Mouse (Mus musculus) stomach, embryonic 15.5 days (tissue): Measurements from ENCODE around the gene Inhbc. TPM values are rescaled to one million over a fixed set of nuclear protein-coding genes. Genes with fewer than 3 reads are reported as not detected.

Source experiments
- ATAC-seq: fragments of 200-750 bp; cut with Nextera tagmentation; 2 replicates; pipeline ENCODE4 v1.8.0; 2017; ENCODE audit warnings: low read depth, moderate number of reproducible peaks, moderate TSS enrichment; ENCODE audit not compliant: insufficient read depth, low FRiP score
- H3K27ac ChIP-seq: fragments of 300-500 bp; sonication (generic); 2 replicates; pipeline ENCODE4 v1.5.1; 2015; ENCODE audit warnings: mild to moderate bottlenecking, inconsistent platforms
- H3K27me3 ChIP-seq: fragments of 300-500 bp; sonication (generic); replicated peaks from 2 replicates; pipeline ENCODE4 v1.6.1; 2015; ENCODE audit warnings: inconsistent platforms
- H3K36me3 ChIP-seq: fragments of 300-500 bp; sonication (generic); 2 replicates; pipeline ENCODE4 v1.6.1; 2015; ENCODE audit warnings: inconsistent platforms
- H3K4me1 ChIP-seq: fragments of 300-500 bp; sonication (generic); 2 replicates; pipeline ENCODE4 v1.6.1; 2015; ENCODE audit warnings: inconsistent platforms
- H3K4me2 ChIP-seq: fragments of 300-500 bp; sonication (generic); 2 replicates; pipeline ENCODE4 v1.6.1; 2015; ENCODE audit warnings: mild to moderate bottlenecking, inconsistent platforms
- H3K4me3 ChIP-seq: fragments of 300-500 bp; sonication (generic); replicated peaks from 2 replicates; pipeline ENCODE4 v1.5.1; 2015; ENCODE audit warnings: inconsistent platforms
- H3K9ac ChIP-seq: fragments of 300-500 bp; sonication (generic); 2 replicates; pipeline ENCODE4 v1.6.1; 2015; ENCODE audit warnings: inconsistent platforms
- H3K9me3 ChIP-seq: fragments of 300-500 bp; sonication (generic); 2 replicates; pipeline ENCODE4 v1.6.1; 2016; ENCODE audit warnings: inconsistent platforms
- WGBS: fragments of 180-500 bp; shearing (Covaris S2); methylation state at CpG from one replicate; pipeline ENCODE4 v1.1.7; 2015; 5-methylcytosine and 5-hydroxymethylcytosine counted together
- polyA plus RNA-seq: library from polyadenylated mRNA; unstranded; fragments of >200 nt; fragmentation: Nextera tagmentation; extraction: Ambion mirVana; gene quantifications from 2 replicates; pipeline ENCODE4 v1.2.1, GENCODE M21; 2015

The Inhbc gene
- polyA plus RNA-seq, 1 experiment from 2014 or later, result 0.27 TPM

- Histone ChIP-seq H3K4me3 (no peak overlapping the region), H3K9me3 (no peaks in the 10 kb centered on the region), H3K4me1 (peaks cover 13% of the 10 kb centered on the region; the same call in 1 of the 2 replicates), H3K27ac (no peak overlapping the region), H3K9ac (no peak overlapping the region), H3K27me3 (peaks cover 10% of the 10 kb centered on the region), H3K36me3 (no peaks in the 10 kb centered on the region), H3K4me2 (no peak overlapping the region)
- 74% methylated on average over 6 of the region's 6 CpGs for WGBS
- ATAC-seq, result no peak
Measured at GRCm38 (mm10) chr10:127337536-127338099, 32.6 kb downstream of the Inhbc start.

GRCm38 (mm10) chr10:127336952-127337351 lies 33.3 kb downstream of the Inhbc start:
- Histone ChIP-seq H3K9me3 (no peaks in the 10 kb centered on the region), H3K27ac (no peak overlapping the region), H3K36me3 (no peaks in the 10 kb centered on the region), H3K4me3 (no peak overlapping the region), H3K27me3 (peaks cover 10% of the 10 kb centered on the region), H3K4me2 (no peak overlapping the region), H3K4me1 (peaks cover 10% of the 10 kb centered on the region; the same call in 1 of the 2 replicates), H3K9ac (no peak overlapping the region)
- WGBS, result 61% methylated on average over 5 of the region's 5 CpGs
- ATAC-seq, result no peak

- no peak overlapping the region for H3K27ac ChIP-seq
- H3K9me3 ChIP-seq, result no peaks in the 10 kb centered on the region
- H3K4me3 ChIP-seq, result no peak overlapping the region
- WGBS, result 64% methylated on average over 1 of the region's 1 CpGs
- H3K4me1 ChIP-seq, result 0 out of 2 replicates have a peak, but pooled peaks cover 3% of the 10 kb centered on the region
- H3K27me3 ChIP-seq, result peaks cover 2% of the 10 kb centered on the region; the same call in 1 of the 2 replicates
- no peak overlapping the region for H3K4me2 ChIP-seq
- ATAC-seq, result no peak
- H3K36me3 ChIP-seq, result peaks cover 2% of the 10 kb centered on the region; the same call in 1 of the 2 replicates
- no peak overlapping the region for H3K9ac ChIP-seq
Measured at GRCm38 (mm10) chr10:127335271-127335670, 35.0 kb downstream of the Inhbc start.

- Histone ChIP-seq H3K4me1 (no peaks in the 10 kb centered on the region), H3K27me3 (no peaks in the 10 kb centered on the region; the same call in 1 of the 2 replicates), H3K9me3 (no peaks in the 10 kb centered on the region), H3K36me3 (peaks cover 7% of the 10 kb centered on the region; the same call in 1 of the 2 replicates), H3K27ac (no peak overlapping the region), H3K4me3 (no peak overlapping the region), H3K4me2 (no peak overlapping the region), H3K9ac (no peak overlapping the region)
- WGBS, result 69% methylated on average over 5 of the region's 5 CpGs
- ATAC-seq, result no peak
Measured at GRCm38 (mm10) chr10:127333152-127333551, 37.1 kb downstream of the Inhbc start.

GRCm38 (mm10) chr10:127332211-127332874 lies 37.9 kb downstream of the Inhbc start:
- Histone ChIP-seq H3K27ac (no peak overlapping the region), H3K9ac (no peak overlapping the region), H3K36me3 (peaks cover 7% of the 10 kb centered on the region; the same call in 1 of the 2 replicates), H3K4me1 (no peaks in the 10 kb centered on the region), H3K4me3 (no peak overlapping the region), H3K27me3 (peaks cover 7% of the 10 kb centered on the region; the same call in 1 of the 2 replicates), H3K9me3 (no peaks in the 10 kb centered on the region), H3K4me2 (peak overlapping the region; percentile 31; the same call in 1 of the 2 replicates)
- no peak for ATAC-seq
- 42% methylated on average over 31 of the region's 31 CpGs for WGBS

GRCm38 (mm10) chr10:127330212-127330611 lies 40.0 kb downstream of the Inhbc start:
- 80% methylated on average over 7 of the region's 7 CpGs for WGBS
- H3K4me1 ChIP-seq, result peaks cover 17% of the 10 kb centered on the region
- no peak overlapping the region for H3K4me3 ChIP-seq
- no peak for ATAC-seq
- no peak overlapping the region for H3K9ac ChIP-seq
- peaks cover 7% of the 10 kb centered on the region; the same call in 1 of the 2 replicates for H3K36me3 ChIP-seq
- peaks cover 23% of the 10 kb centered on the region; the same call in 1 of the 2 replicates for H3K27me3 ChIP-seq
- no peak overlapping the region for H3K4me2 ChIP-seq
- no peak overlapping the region for H3K27ac ChIP-seq
- H3K9me3 ChIP-seq, result no peaks in the 10 kb centered on the region

- Histone ChIP-seq H3K9ac (no peak overlapping the region), H3K4me1 (peaks cover 17% of the 10 kb centered on the region), H3K4me3 (no peak overlapping the region), H3K4me2 (no peak overlapping the region), H3K36me3 (peaks cover 7% of the 10 kb centered on the region; the same call in 1 of the 2 replicates), H3K9me3 (no peaks in the 10 kb centered on the region), H3K27ac (no peak overlapping the region), H3K27me3 (peaks cover 27% of the 10 kb centered on the region; the same call in 1 of the 2 replicates)
- WGBS, result 48% methylated on average over 18 of the region's 18 CpGs
- no peak for ATAC-seq
Measured at GRCm38 (mm10) chr10:127327461-127328145, 42.6 kb downstream of the Inhbc start.

GRCm38 (mm10) chr10:127326828-127327227 lies 43.4 kb downstream of the Inhbc start:
- H3K9me3 ChIP-seq, result no peaks in the 10 kb centered on the region
- no peak; the same call in 1 of the 2 replicates for ATAC-seq
- H3K27me3 ChIP-seq, result peaks cover 27% of the 10 kb centered on the region; the same call in 1 of the 2 replicates
- no peak overlapping the region for H3K27ac ChIP-seq
- H3K4me3 ChIP-seq, result peak overlapping the region; percentile 46
- peaks cover 7% of the 10 kb centered on the region; the same call in 1 of the 2 replicates for H3K36me3 ChIP-seq
- WGBS, result 10% methylated on average over 29 of the region's 29 CpGs
- H3K4me1 ChIP-seq, result peaks cover 17% of the 10 kb centered on the region
- peak overlapping the region; percentile 93 for H3K4me2 ChIP-seq
- 0 out of 2 replicates have a peak overlapping the region, but pooled peaks have one; percentile 13 for H3K9ac ChIP-seq

GRCm38 (mm10) chr10:127326017-127326801 lies 44.0 kb downstream of the Inhbc start:
- ATAC-seq, result peak; percentile 27; the same call in 1 of the 2 replicates
- Histone ChIP-seq H3K27ac (no peak overlapping the region), H3K27me3 (peaks cover 27% of the 10 kb centered on the region; the same call in 1 of the 2 replicates), H3K4me2 (peak overlapping the region; percentile 93), H3K4me3 (peak overlapping the region; percentile 46), H3K9ac (0 out of 2 replicates have a peak overlapping the region, but pooled peaks have one; percentile 13), H3K4me1 (peaks cover 17% of the 10 kb centered on the region), H3K36me3 (peaks cover 7% of the 10 kb centered on the region; the same call in 1 of the 2 replicates), H3K9me3 (no peaks in the 10 kb centered on the region)
- WGBS, result 3% methylated on average over 54 of the region's 54 CpGs

GRCm38 (mm10) chr10:127325454-127326016 lies 44.7 kb downstream of the Inhbc start:
- Histone ChIP-seq H3K9ac (no peak overlapping the region), H3K4me3 (peak overlapping the region; percentile 46), H3K27ac (no peak overlapping the region), H3K4me2 (peak overlapping the region; percentile 93), H3K36me3 (0 out of 2 replicates have a peak, but pooled peaks cover 7% of the 10 kb centered on the region), H3K9me3 (no peaks in the 10 kb centered on the region), H3K4me1 (peaks cover 17% of the 10 kb centered on the region), H3K27me3 (peaks cover 27% of the 10 kb centered on the region; the same call in 1 of the 2 replicates)
- WGBS, result 37% methylated on average over 14 of the region's 14 CpGs
- no peak; the same call in 1 of the 2 replicates for ATAC-seq

- H3K9ac ChIP-seq, result no peak overlapping the region
- peaks cover 27% of the 10 kb centered on the region; the same call in 1 of the 2 replicates for H3K27me3 ChIP-seq
- no peak for ATAC-seq
- no peak overlapping the region for H3K4me2 ChIP-seq
- H3K4me1 ChIP-seq, result peaks cover 17% of the 10 kb centered on the region
- H3K36me3 ChIP-seq, result no peaks in the 10 kb centered on the region
- WGBS, result 8% methylated on average over 7 of the region's 7 CpGs
- H3K27ac ChIP-seq, result no peak overlapping the region
- H3K9me3 ChIP-seq, result no peaks in the 10 kb centered on the region
- H3K4me3 ChIP-seq, result no peak overlapping the region
Measured at GRCm38 (mm10) chr10:127324495-127324894, 45.7 kb downstream of the Inhbc start.
